Mouse (Mus musculus) liver, postnatal 0 days (tissue): ENCODE measurements around the gene Hprt.

Source experiments
- CTCF ChIP-seq: sonication (generic); IDR thresholded peaks from 2 replicates; pipeline ENCODE4 v1.5.1; 2016; ENCODE audit warnings: antibody characterized with exemption, low read depth
- EP300 ChIP-seq: IDR thresholded peaks from 2 replicates; pipeline ENCODE4 v1.6.1; 2016; ENCODE audit warnings: antibody characterized with exemption, low read depth, mild to moderate bottlenecking

DNA sequence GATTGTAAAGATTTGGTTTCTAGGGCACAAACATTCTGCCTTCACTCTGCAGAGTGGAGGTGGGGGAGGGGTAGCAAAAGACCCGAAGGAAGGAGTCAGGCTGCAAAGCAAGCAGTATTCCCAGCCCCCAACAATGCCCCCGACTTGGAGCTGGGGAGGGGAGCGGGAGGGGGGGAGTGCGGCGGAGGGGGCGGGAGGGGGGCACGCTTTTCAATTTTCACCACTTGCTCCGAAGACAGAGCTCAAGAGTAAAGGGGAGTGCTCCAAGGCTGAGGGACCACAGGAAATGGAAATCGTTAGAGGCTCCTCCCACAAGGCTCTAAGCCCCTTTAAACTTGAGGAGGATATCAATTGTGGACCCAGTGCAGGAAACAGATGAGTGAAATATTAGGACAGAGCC is 62.4 kb downstream of the Hprt start:
- TF ChIP-seq EP300: no peak
- TF ChIP-seq CTCF: no peak
